Mouse (Mus musculus): ENCODE results near the gene Myo6.

- no peak for TF ChIP-seq CTCF (IDR thresholded peaks at IDR 0.05; ENCODE audit: insufficient read depth, low read length)
- TF ChIP-seq POLR2A (IDR thresholded peaks at IDR 0.05; ENCODE audit: borderline replicate concordance, extremely low read depth, low read depth, low read length), result no peak
Observed at GRCm38 (mm10) chr9:80158937-80159336, 5.9 kb upstream of the Myo6 start.

All from lung, adult 2 months (tissue).